Mouse (Mus musculus) cerebellum, adult (tissue): Measurements from ENCODE around the gene Scamp2.

Experiments used
- ATAC-seq: cut with Nextera tagmentation; 2 replicates; pipeline ENCODE4 v1.9.2; 2017; ENCODE audit warnings: mild to moderate bottlenecking, moderate library complexity, mixed read lengths; ENCODE audit not compliant: insufficient number of reproducible peaks, low FRiP score, low TSS enrichment

The Scamp2 gene

GRCm38 (mm10) chr9:57549186-57549585 lies 11.6 kb upstream of the Scamp2 start:
- no peak for ATAC-seq

GRCm38 (mm10) chr9:57550126-57550862 lies 10.4 kb upstream of the Scamp2 start:
- no peak for ATAC-seq

GRCm38 (mm10) chr9:57552139-57552887 lies 8.4 kb upstream of the Scamp2 start, which contains the start of gene Mpi:
Gene Mpi, minus strand, starts transcription at chr9:57552763.
- ATAC-seq = 0 out of 2 replicates have a peak, but pooled peaks have one; percentile 49

GRCm38 (mm10) chr9:57553119-57553518 lies 7.6 kb upstream of the Scamp2 start:
- no peak for ATAC-seq

GRCm38 (mm10) chr9:57554753-57555152 lies 6.0 kb upstream of the Scamp2 start:
- no peak for ATAC-seq

GRCm38 (mm10) chr9:57557215-57557614 lies 3.5 kb upstream of the Scamp2 start:
- no peak for ATAC-seq

GRCm38 (mm10) chr9:57558625-57559024 lies 2.1 kb upstream of the Scamp2 start:
- no peak for ATAC-seq

GRCm38 (mm10) chr9:57559568-57559967 lies 1.2 kb upstream of the Scamp2 start:
- ATAC-seq = no peak

- no peak for ATAC-seq
These were observed 480 bp upstream of the Scamp2 start for GRCm38 (mm10) chr9:57560263-57560662.

GRCm38 (mm10) chr9:57561711-57562099 lies 962 bp downstream of the Scamp2 start:
- ATAC-seq = no peak

- no peak for ATAC-seq
These were observed 2.2 kb downstream of the Scamp2 start for GRCm38 (mm10) chr9:57562896-57563372.

- ATAC-seq = no peak
These were observed 3.9 kb downstream of the Scamp2 start for GRCm38 (mm10) chr9:57564609-57565008.

GRCm38 (mm10) chr9:57565741-57566221 lies 5.0 kb downstream of the Scamp2 start:
- ATAC-seq = no peak

- no peak for ATAC-seq
These were observed 6.1 kb downstream of the Scamp2 start for GRCm38 (mm10) chr9:57566846-57567245.

GRCm38 (mm10) chr9:57568500-57568899 lies 7.8 kb downstream of the Scamp2 start:
- no peak for ATAC-seq

- ATAC-seq = no peak
These were observed 13.7 kb downstream of the Scamp2 start for GRCm38 (mm10) chr9:57574397-57574796.

GRCm38 (mm10) chr9:57575577-57575976 lies 14.8 kb downstream of the Scamp2 start:
- no peak for ATAC-seq

- ATAC-seq = no peak
These were observed 16.6 kb downstream of the Scamp2 start for GRCm38 (mm10) chr9:57577144-57577849.

- ATAC-seq = no peak
These were observed 24.2 kb downstream of the Scamp2 start for GRCm38 (mm10) chr9:57584991-57585390.

GRCm38 (mm10) chr9:57589224-57590126 lies 28.7 kb downstream of the Scamp2 start, which contains the start of gene Ulk3:
Gene Ulk3, plus strand, starts transcription at chr9:57589452.
- ATAC-seq = peak; percentile 69; the same call in 1 of the 2 replicates
